Mouse (Mus musculus): Measurements from ENCODE around the gene Ric8a.

DNA sequence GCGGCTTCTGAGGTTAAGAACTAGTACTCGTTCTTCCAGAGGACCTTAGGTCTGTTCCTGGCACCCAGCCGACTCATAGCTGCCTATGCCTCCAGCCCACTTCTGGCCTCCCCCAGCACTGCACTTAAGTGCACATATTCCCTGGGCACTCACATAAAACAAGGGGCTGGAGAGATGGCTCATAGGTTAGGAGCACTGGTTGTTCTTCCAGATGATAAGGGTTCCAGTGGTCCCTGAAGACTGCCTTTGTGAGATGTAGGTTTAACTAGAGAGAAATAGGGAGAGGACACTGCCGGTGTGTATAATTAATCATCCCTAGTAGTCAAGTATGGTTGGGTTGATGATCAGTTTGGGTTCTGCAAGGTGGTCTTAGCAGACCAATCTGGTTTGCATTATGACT, 34.0 kb upstream of the Ric8a start:
- no peak for TF ChIP-seq POLR2A (IDR thresholded peaks at IDR 0.05; ENCODE audit: borderline replicate concordance, insufficient read depth, low read length)
- TF ChIP-seq CTCF (IDR thresholded peaks at IDR 0.05; ENCODE audit: borderline replicate concordance, insufficient read depth, low read depth, low read length) = no peak
